Mouse (Mus musculus) stomach, postnatal 0 days (tissue): ENCODE results near the gene Dnajc28.

Source experiments
- CTCF ChIP-seq: IDR thresholded peaks from 2 replicates; pipeline ENCODE4 v1.5.1; 2016; ENCODE audit warnings: antibody characterized with exemption, low read depth, mild to moderate bottlenecking, moderate library complexity
- EP300 ChIP-seq: optimal IDR thresholded peaks from 2 replicates; pipeline ENCODE3; 2016; ENCODE audit warnings: antibody characterized with exemption

DNA sequence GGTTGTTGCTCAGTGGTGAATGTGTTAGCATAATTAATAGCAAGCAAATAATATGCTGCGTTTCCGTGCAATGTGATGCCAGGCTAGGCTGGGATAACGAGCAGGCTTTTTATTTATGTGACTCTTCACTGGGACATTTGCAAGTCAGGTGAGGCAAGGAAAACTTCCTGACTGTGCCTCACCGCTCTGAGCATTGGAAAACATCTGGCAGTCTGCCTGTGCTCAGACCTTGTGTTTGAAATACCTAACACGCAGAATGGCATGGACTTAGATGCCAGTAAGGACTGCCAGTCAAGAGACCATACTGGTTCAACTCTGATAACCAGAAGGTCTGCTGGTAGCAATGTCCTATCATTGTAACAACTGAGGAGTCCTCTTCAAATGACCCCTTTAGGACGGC is 13.7 kb downstream of the Dnajc28 start:
- TF ChIP-seq CTCF = no peak
- no peak for TF ChIP-seq EP300
